Mouse (Mus musculus) midbrain, postnatal 0 days (tissue): ENCODE data around the gene Zfp385b. TPM values are rescaled to one million over a fixed set of nuclear protein-coding genes. Genes with fewer than 3 reads are reported as not detected.
"Not testable (repeated sequence)": the region's sequence is repeated elsewhere in the genome, so short reads cannot be mapped to it uniquely, and the experiment has no call there.

Source experiments
- ATAC-seq: fragments of 200-750 bp; cut with Nextera tagmentation; 2 replicates; pipeline ENCODE4 v1.8.0; 2017; ENCODE audit warnings: moderate number of reproducible peaks, mild to moderate bottlenecking, moderate TSS enrichment, moderate library complexity; ENCODE audit not compliant: low FRiP score
- DNase-seq: peaks from one replicate; pipeline ENCODE4 v3.0.0-alpha.2; 2015; ENCODE audit warnings: low spot score
- H3K27ac ChIP-seq: fragments of 300-500 bp; sonication (generic); 2 replicates; pipeline ENCODE4 v1.5.1; 2014; ENCODE audit warnings: low read depth, mild to moderate bottlenecking, low read length, mixed read lengths
- H3K27me3 ChIP-seq: fragments of 300-500 bp; sonication (generic); 2 replicates; pipeline ENCODE4 v1.6.1; 2014; ENCODE audit warnings: low read length, control low read depth, mixed read lengths; ENCODE audit not compliant: insufficient read depth
- H3K36me3 ChIP-seq: fragments of 300-500 bp; sonication (generic); 2 replicates; pipeline ENCODE4 v1.6.1; 2014; ENCODE audit warnings: low read length, control low read depth, mixed read lengths; ENCODE audit not compliant: insufficient read depth
- H3K4me1 ChIP-seq: fragments of 300-500 bp; sonication (generic); 2 replicates; pipeline ENCODE4 v1.6.1; 2014; ENCODE audit warnings: mild to moderate bottlenecking, control low read depth, antibody characterized with exemption, low read length, mixed read lengths; ENCODE audit not compliant: insufficient read depth
- H3K4me2 ChIP-seq: fragments of 300-500 bp; sonication (generic); 2 replicates; pipeline ENCODE4 v1.6.1; 2014; ENCODE audit warnings: low read depth, mild to moderate bottlenecking, low read length, mixed read lengths; ENCODE audit not compliant: poor library complexity, severe bottlenecking
- H3K4me3 ChIP-seq: fragments of 300-500 bp; sonication (generic); 2 replicates; pipeline ENCODE4 v1.5.1; 2014; ENCODE audit warnings: low read depth, mild to moderate bottlenecking, low read length, moderate library complexity
- H3K9ac ChIP-seq: fragments of 300-500 bp; sonication (generic); replicated peaks from 2 replicates; pipeline ENCODE4 v1.6.1; 2014; ENCODE audit warnings: mild to moderate bottlenecking, low read length, moderate library complexity, mixed read lengths; ENCODE audit not compliant: poor library complexity, severe bottlenecking
- H3K9me3 ChIP-seq: fragments of 300-500 bp; sonication (generic); 2 replicates; pipeline ENCODE4 v1.6.1; 2016; ENCODE audit warnings: low read length, control low read depth
- CTCF ChIP-seq: IDR thresholded peaks from 2 replicates; pipeline ENCODE4 v1.5.1; 2016; ENCODE audit warnings: antibody characterized with exemption, mild to moderate bottlenecking
- WGBS: fragments of 180-500 bp; shearing (Covaris S2); extraction: QIAGEN DNeasy Blood & Tissue Kit; methylation state at CpG from one replicate; pipeline ENCODE4 v1.1.7; 2014; 5-methylcytosine and 5-hydroxymethylcytosine counted together
- polyA plus RNA-seq: library from polyadenylated mRNA; unstranded; fragments of >200 nt; fragmentation: Nextera tagmentation; extraction: Ambion mirVana; gene quantifications from 2 replicates; pipeline ENCODE4 v1.2.1, GENCODE M21; 2015
- total RNA-seq: library from RNA; depleted of rRNA; stranded (reverse); fragments of >200 nt; gene quantifications from 2 replicates; pipeline ENCODE4 v1.2.3, GENCODE M21; 2014

The Zfp385b gene
- total and polyA plus RNA-seq, 2 experiments from 2014 or later: 11.8 to 16.6 TPM

DNA sequence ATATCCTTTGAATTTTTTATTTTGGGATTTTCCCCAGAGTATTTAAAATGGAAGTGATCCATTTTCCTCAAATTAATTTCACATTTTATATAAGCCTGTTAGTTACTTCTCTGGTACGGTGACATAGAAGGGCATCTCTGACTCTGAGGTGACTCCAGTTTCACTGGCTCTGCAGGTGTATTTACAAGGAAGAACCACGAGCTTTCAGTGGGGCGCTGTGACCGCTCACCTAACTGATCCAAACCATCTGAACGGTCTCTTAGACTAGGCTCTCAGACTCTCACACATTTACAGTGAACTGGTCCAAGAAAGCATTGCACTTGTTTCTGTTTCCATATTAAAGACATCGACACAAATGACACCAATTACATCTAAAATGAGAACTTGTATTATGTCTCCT lies 361.0 kb downstream of the Zfp385b start:
- Histone ChIP-seq H3K4me2 (no peak overlapping the region), H3K9ac (no peak overlapping the region), H3K27ac (no peak overlapping the region), H3K27me3 (no peaks in the 10 kb centered on the region), H3K9me3 (no peaks in the 10 kb centered on the region), H3K36me3 (no peaks in the 10 kb centered on the region), H3K4me1 (no peaks in the 10 kb centered on the region; the same call in 1 of the 2 replicates), H3K4me3 (no peak overlapping the region)
- ATAC-seq (no peak), DNase-seq (no peak)
- TF ChIP-seq CTCF: no peak
- 88% methylated on average over 6 of the region's 6 CpGs for WGBS

DNA sequence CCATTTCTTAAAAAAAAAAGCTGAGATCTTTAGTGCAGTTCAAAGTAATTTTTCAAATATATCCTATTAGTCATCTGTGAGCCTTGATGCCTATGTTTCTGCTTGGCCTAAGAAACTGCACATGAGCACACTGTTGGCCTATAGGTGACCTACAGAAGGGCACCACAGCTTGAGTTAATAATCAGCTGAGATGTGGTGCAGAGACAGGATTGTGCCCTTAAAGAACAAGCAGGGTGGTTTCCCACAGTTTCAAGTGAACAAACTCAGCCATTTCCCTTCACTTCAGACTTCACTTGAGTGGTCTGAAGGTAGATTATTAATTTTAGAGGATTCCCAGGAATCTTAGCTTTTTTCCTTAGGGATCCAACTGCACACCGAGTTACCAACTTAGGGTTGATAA lies 362.3 kb downstream of the Zfp385b start:
- Histone ChIP-seq H3K36me3 (no peaks in the 10 kb centered on the region), H3K27me3 (no peaks in the 10 kb centered on the region), H3K9me3 (no peaks in the 10 kb centered on the region), H3K4me1 (no peaks in the 10 kb centered on the region; the same call in 1 of the 2 replicates), H3K9ac (no peak overlapping the region), H3K4me3 (no peak overlapping the region), H3K27ac (no peak overlapping the region), H3K4me2 (no peak overlapping the region)
- DNase-seq (no peak), ATAC-seq (no peak)
- no peak for TF ChIP-seq CTCF
- WGBS: 75% methylated on average over 1 of the region's 1 CpGs

DNA sequence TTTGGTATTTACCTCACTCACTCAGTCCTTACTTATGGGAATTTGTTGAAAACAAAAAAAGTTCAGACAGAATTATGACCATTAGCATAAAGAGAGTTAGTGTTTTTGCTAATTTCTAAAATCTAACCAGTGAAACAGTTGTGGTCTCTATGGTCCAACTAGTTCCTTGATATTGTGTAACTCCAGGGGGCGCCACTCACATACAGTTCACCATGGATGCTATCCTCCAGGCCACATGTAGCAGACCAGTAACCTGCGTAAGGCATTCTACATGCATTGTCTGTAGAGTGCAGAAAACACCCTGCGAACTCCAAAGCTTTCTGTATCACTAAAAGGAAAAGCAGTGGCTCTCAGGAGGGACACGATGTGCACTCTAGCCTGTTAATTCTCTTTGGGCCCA lies 362.8 kb downstream of the Zfp385b start:
- Histone ChIP-seq H3K36me3 (no peaks in the 10 kb centered on the region), H3K27ac (no peak overlapping the region), H3K9me3 (no peaks in the 10 kb centered on the region), H3K4me2 (no peak overlapping the region), H3K27me3 (no peaks in the 10 kb centered on the region), H3K9ac (no peak overlapping the region), H3K4me3 (no peak overlapping the region), H3K4me1 (no peaks in the 10 kb centered on the region; the same call in 1 of the 2 replicates)
- ATAC-seq (0 out of 2 replicates have a peak, but pooled peaks have one; percentile 41), DNase-seq (peak; percentile 63)
- peak; percentile 65 for TF ChIP-seq CTCF
- 48% methylated on average over 4 of the region's 4 CpGs for WGBS

DNA sequence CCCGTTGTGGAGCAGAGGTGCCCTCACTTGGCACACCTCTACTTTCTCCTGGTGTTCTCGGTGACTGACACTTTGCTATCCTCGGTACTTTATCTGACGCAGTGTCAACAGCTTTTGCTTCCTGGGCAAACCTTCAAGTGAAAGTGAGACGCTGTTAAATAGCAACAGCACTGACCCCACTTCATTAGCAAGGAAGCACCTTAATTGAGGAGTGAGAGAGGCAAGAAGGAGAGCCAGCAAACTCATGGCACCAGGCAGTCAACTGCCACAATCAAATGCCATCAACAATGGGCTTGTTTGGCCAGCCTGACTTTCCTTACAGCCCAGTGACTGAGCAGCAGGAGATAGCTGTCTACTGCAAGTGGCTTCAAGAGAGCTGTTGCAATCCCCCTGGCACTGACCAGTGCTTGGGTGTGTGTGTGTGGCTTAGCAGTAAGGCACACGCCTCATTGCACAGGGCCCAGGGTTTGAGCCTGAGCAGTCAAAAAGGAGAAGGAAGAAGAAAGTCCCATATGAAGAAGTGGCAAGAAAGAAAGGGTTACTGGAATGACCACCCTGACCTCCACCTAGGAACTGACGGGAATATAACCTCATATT lies 365.0 kb downstream of the Zfp385b start:
- no peaks in the 10 kb centered on the region for H3K36me3 ChIP-seq

DNA sequence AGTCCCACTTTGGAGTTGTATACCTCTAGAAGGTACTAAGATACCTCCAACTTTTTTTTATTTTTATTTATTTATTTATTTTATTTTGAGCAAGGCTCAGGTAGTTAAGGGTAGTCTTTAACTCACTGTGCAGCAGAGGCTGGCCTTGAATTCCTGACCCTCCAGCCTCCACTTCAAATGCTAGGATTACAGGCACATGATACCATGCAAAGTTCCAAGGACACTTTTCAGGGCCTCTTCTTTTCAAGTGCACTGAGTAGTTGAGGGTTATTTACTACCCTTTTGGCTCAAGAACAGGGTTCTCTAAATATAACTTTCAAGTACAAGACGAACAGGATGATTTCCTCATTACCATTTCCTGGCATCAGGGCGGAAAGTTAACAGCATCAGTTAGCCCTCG lies 365.7 kb downstream of the Zfp385b start:
- Histone ChIP-seq H3K36me3 (no peaks in the 10 kb centered on the region), H3K4me2 (no peak overlapping the region), H3K4me3 (no peak overlapping the region), H3K27me3 (no peaks in the 10 kb centered on the region), H3K9ac (no peak overlapping the region), H3K4me1 (peaks cover 4% of the 10 kb centered on the region; the same call in 1 of the 2 replicates), H3K27ac (no peak overlapping the region), H3K9me3 (no peaks in the 10 kb centered on the region)
- DNase-seq (no peak), ATAC-seq (no peak)
- WGBS: 86% methylated on average over 3 of the region's 3 CpGs
- no peak for TF ChIP-seq CTCF

More for the DNA sequence above, 365.0 kb downstream of the Zfp385b start:
- DNase-seq (no peak), ATAC-seq (no peak)
- Histone ChIP-seq H3K9ac (no peak overlapping the region), H3K4me2 (no peak overlapping the region), H3K27ac (no peak overlapping the region), H3K4me1 (no peaks in the 10 kb centered on the region), H3K9me3 (no peaks in the 10 kb centered on the region), H3K27me3 (no peaks in the 10 kb centered on the region), H3K4me3 (no peak overlapping the region)
- 91% methylated on average over 7 of the region's 7 CpGs for WGBS
- no peak for TF ChIP-seq CTCF

DNA sequence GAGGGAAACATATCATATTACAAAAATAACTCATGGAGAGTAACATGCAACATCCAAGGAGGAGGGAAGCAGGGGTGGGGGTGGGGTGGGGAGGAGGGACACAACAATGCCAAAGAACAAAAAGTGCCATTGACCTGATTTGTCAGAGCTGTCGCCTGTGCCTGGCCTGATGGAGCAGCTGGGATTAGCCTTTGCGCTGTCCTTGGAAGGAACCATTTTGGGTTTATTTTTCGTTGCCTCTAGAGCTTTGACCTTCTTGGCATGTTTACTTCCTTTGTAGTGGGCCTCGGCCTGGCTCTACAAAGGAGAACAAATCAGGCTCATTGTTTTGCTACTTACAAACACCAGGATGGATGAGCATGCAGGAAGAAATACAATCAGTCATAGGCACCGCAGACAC lies 369.4 kb downstream of the Zfp385b start:
- H3K4me3 ChIP-seq, H3K27me3 ChIP-seq, H3K36me3 ChIP-seq, H3K4me1 ChIP-seq, H3K27ac ChIP-seq, ATAC-seq, DNase-seq, H3K4me2 ChIP-seq, H3K9ac ChIP-seq, H3K9me3 ChIP-seq: not testable (repeated sequence)
- WGBS: 42% methylated on average over 5 of the region's 5 CpGs
